Mouse (Mus musculus): ENCODE measurements at regions not wholly inside any gene's neighbourhood (a gene's known extent, or its start where the extent isn't known, plus 50 kb on each side); places are given as distances from the start of the nearest gene placed in this dataset.

GRCm38 (mm10) chr11:45678666-45679292, 173.1 kb upstream of the Clint1 start:
- peak; percentile 66 for TF ChIP-seq CTCF (IDR thresholded peaks at IDR 0.05; ENCODE audit: low read depth, low read length)
- no peak for TF ChIP-seq POLR2A (IDR thresholded peaks at IDR 0.05; ENCODE audit: extremely low read depth, insufficient read depth, low read length)
